Mouse (Mus musculus): ENCODE data around the gene Ikzf4.
A peak's percentile ranks its signal among the peaks of the same experiment; 100 is the strongest.

Ikzf4 gene

GRCm38 (mm10) chr10:128645111-128646011 lies at the start of gene Ikzf4:
TSS of gene Ikzf4 (minus strand) at chr10:128645991.
- peak; percentile 63 for DNase-seq (ENCODE audit: low spot score)

GRCm38 (mm10) chr10:128695411-128695991 lies 49.7 kb upstream of the Ikzf4 start:
- DNase-seq (ENCODE audit: low spot score), result no peak

- DNase-seq (ENCODE audit: low spot score), result peak; percentile 73
Measured at GRCm38 (mm10) chr10:128674469-128675008, 28.7 kb upstream of the Ikzf4 start.

- peak; percentile 91 for DNase-seq (ENCODE audit: low spot score)
Measured at GRCm38 (mm10) chr10:128673763-128674468, 28.1 kb upstream of the Ikzf4 start, which contains the start of gene Suox. TSS of gene Suox (minus strand) at chr10:128674073.

- DNase-seq (ENCODE audit: low spot score), result no peak
Measured at GRCm38 (mm10) chr10:128671148-128671547, 25.4 kb upstream of the Ikzf4 start.

- DNase-seq (ENCODE audit: low spot score), result peak; percentile 72
Measured at GRCm38 (mm10) chr10:128668790-128669672, 23.2 kb upstream of the Ikzf4 start.

- no peak for DNase-seq (ENCODE audit: low spot score)
Measured at GRCm38 (mm10) chr10:128665806-128666205, 20.0 kb upstream of the Ikzf4 start.

GRCm38 (mm10) chr10:128665307-128665706 lies 19.5 kb upstream of the Ikzf4 start:
- no peak for DNase-seq (ENCODE audit: low spot score)

GRCm38 (mm10) chr10:128664808-128665207 lies 19.0 kb upstream of the Ikzf4 start:
- DNase-seq (ENCODE audit: low spot score), result no peak

- DNase-seq (ENCODE audit: low spot score), result no peak
Measured at GRCm38 (mm10) chr10:128663441-128664220, 17.8 kb upstream of the Ikzf4 start.

- DNase-seq (ENCODE audit: low spot score), result no peak
Measured at GRCm38 (mm10) chr10:128662465-128662864, 16.7 kb upstream of the Ikzf4 start.

- no peak for DNase-seq (ENCODE audit: low spot score)
Measured at GRCm38 (mm10) chr10:128659490-128659889, 13.7 kb upstream of the Ikzf4 start.

- DNase-seq (ENCODE audit: low spot score), result no peak
Measured at GRCm38 (mm10) chr10:128657844-128658243, 12.1 kb upstream of the Ikzf4 start.

GRCm38 (mm10) chr10:128656731-128657130 lies 10.9 kb upstream of the Ikzf4 start:
- DNase-seq (ENCODE audit: low spot score), result no peak

GRCm38 (mm10) chr10:128655254-128655653 lies 9.5 kb upstream of the Ikzf4 start:
- no peak for DNase-seq (ENCODE audit: low spot score)

- no peak for DNase-seq (ENCODE audit: low spot score)
Measured at GRCm38 (mm10) chr10:128653866-128654265, 8.1 kb upstream of the Ikzf4 start.

GRCm38 (mm10) chr10:128646139-128647089 lies 623 bp upstream of the Ikzf4 start:
- peak; percentile 73 for DNase-seq (ENCODE audit: low spot score)

GRCm38 (mm10) chr10:128642749-128643148 lies 3.0 kb downstream of the Ikzf4 start:
- no peak for DNase-seq (ENCODE audit: low spot score)

GRCm38 (mm10) chr10:128641871-128642270 lies 3.9 kb downstream of the Ikzf4 start:
- DNase-seq (ENCODE audit: low spot score), result no peak
